Mouse (Mus musculus): Measurements from ENCODE around the gene Rcc1.

The Rcc1 gene

DNA sequence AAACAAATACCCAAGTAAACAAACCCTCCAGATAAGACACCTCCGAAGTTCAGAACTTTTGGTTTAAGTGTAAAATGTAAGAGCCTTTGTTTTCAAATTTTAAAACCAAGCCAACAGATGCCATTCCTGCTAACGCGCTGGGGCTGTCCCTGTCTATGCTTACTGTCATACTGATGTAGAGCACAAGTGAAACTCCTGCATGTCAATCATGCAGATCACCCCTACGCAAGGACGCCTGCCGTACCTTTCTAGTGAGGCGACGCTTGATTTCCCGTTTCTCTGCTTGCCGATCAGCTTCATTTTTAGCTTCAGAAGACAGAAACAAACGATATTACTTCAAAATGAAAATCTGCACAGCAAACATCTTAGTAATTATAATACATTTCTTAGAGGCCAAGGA lies 10.1 kb upstream of the Rcc1 start:
- in situ Hi-C loops (cut with MboI; ENCODE audit: low pct_unique_long_range_greater_than_20kb in 1 of 2, low sequenced_read_pairs in 2 of 2, unreplicated experiment in 1 of 2), result no loop called here

DNA sequence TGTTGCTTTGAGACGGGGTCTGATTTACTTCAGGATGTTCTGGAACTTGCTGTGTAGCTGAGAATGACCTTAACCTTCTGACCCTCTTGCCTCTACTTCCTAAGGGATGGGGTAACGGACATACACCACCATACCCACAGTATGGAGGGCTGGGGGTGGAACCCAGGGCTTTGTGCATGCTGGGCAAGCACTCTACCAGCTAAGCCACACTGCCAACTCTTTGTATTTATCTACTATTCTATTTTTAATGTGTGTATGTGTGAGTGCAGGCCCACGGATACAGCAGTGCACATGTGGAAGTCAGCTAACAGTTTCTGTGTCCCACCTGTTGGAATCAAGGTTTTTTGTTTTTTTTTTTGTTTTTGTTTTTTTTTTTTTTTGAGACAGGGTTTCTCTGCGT lies 6.1 kb upstream of the Rcc1 start:
- in situ Hi-C loops (cut with MboI; ENCODE audit: low pct_unique_long_range_greater_than_20kb in 1 of 2, low sequenced_read_pairs in 2 of 2, unreplicated experiment in 1 of 2), result no loop called here

DNA sequence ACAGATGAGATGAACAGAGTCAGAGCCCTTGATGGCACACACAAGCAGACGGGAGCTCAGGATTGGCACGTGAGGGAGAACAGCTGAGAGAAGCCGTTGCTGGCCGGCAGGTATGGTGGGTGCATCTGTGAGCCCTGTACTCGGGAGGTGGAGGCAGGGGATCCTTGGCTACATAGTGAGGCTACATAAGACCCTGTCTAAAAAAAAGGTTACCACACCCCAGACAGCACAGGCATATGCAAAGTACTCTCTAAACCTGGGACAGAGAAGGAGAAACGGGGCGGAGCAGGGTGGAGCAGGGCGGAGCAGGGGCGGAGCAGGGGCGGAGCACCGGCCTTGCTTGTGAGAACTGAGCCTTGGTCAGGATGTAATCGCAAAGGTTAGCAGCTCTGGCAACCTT lies 2.8 kb upstream of the Rcc1 start:
- in situ Hi-C loops (cut with MboI; ENCODE audit: low pct_unique_long_range_greater_than_20kb in 1 of 2, low sequenced_read_pairs in 2 of 2, unreplicated experiment in 1 of 2), result no loop called here

DNA sequence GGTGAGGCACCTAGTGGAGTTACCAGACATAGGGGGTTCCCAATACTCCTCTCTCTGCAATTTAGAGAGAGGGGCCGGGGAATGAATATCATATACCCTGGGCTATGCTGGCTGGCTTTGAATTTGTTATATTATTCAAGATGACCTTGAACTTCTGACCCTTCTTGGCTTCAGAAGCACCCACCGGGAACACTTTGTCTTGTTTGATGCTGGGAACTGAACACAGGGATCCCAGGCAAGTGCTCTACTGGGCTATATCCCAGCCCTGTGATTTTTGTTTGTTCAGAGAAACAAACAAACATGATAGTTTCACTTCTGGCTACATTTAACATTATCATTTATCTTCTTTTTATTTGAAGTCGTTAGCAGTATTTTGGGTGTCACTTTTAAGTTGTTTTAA lies 2.0 kb upstream of the Rcc1 start:
- in situ Hi-C loops (cut with MboI; ENCODE audit: low pct_unique_long_range_greater_than_20kb in 1 of 2, low sequenced_read_pairs in 2 of 2, unreplicated experiment in 1 of 2), result no loop called here

DNA sequence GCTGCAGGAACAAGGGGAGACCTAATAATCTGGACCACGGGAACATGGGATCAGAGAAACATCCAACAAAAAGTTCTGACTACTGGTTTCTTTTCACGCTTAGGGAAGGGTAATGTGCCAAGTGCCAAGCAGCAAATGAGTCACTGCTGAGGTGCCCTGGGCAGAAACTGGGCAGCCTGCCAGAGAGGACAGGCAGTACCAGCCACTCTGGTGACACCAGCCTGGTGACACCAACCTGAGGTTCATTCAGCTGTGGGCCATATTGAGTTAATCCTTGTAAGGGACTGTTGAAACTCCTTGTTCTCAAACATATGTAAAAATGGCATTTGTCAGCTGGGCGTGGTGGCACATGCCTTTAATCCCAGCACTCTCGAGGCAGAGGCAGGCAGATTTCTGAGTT lies 1.2 kb upstream of the Rcc1 start:
- in situ Hi-C loops (cut with MboI; ENCODE audit: low pct_unique_long_range_greater_than_20kb in 1 of 2, low sequenced_read_pairs in 2 of 2, unreplicated experiment in 1 of 2), result no loop called here

DNA sequence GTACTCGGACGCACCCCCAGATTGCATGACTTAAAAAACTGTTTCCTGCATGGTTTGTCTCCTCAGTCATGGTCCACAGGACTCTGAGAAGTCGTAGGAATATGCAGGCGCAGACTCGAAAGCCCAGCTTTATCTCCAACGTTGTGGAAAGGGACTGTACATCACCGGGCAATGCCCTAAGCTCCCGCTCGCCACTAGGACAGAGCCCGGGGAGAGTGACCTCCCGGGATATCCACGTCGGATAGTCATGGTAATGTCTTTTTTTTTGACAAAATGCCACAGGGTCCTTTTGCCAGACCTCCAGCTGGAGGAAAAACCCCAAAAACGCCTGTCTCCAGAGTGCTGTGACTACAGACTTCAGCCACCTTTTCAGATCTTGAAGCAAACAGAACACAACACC lies 666 bp downstream of the Rcc1 start:
- in situ Hi-C loops (cut with MboI; ENCODE audit: low pct_unique_long_range_greater_than_20kb in 1 of 2, low sequenced_read_pairs in 2 of 2, unreplicated experiment in 1 of 2), result no loop called here

DNA sequence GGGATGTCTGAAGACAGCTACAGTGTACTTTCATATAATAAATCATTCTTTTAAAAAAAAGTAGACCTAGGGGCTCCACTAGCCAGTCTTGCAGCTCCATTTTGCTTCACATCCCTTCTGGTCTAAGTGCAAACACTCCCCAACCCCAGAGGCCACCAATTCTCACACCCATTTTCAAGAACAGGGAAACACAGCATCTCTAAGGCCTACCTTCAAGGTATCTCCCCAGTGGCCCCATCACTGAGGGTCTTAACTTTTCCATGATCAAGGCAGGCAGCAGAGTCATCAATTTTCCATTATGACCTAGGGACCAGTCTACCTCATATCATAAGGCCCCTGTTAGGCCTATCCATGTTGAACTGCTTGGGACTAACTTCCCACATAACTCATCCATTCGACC lies 2.0 kb downstream of the Rcc1 start:
- in situ Hi-C loops (cut with MboI; ENCODE audit: low pct_unique_long_range_greater_than_20kb in 1 of 2, low sequenced_read_pairs in 2 of 2, unreplicated experiment in 1 of 2), result no loop called here

DNA sequence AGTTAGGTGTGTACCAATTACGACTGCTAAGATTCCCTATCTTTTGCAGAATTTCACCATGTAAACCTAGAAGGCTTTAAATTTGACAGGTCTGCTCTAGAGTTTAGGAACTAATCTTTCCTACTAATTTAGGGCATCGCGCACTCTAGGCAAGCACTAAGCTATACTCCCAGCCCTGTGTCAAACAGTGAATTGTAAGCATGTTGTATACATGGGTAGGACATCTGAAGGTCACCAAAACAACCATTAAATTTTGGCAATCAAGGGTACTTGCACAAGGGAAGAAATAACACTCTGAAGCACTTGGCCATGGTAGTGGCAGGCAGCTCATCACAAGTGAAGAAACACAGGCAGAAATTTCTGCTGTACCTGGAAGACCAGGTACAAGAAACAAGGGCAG lies 2.6 kb downstream of the Rcc1 start:
- in situ Hi-C loops (cut with MboI; ENCODE audit: low pct_unique_long_range_greater_than_20kb in 1 of 2, low sequenced_read_pairs in 2 of 2, unreplicated experiment in 1 of 2), result no loop called here

DNA sequence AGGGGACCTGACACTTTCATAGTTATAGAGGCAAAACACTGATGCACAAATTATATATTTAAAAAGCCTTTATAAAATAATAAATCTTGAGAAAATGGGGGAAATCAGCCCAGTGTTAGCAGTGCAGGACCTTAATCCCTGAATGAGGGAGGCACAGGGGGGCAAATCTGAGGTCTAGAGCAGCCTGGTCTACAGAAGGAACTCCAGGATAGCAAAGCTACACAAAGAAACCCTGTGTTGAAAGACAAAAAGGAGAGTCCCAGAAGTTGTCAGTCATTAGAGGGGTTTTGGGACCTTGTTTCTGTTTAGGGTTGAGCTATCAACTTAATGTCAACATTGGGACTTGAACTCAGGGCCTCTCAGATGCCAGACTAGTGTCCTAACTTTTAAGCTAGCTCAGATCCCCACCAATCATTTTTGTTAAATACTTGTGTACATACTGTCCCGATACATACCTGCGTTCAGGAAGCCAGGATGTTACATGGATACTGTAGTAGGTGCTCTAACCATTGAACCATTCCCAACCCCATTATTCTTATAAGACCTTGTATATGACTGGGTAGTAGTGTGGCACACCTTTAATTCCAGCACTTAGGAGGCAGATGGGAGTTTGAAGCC lies 3.2 kb downstream of the Rcc1 start:
- in situ Hi-C loops (cut with MboI; ENCODE audit: low pct_unique_long_range_greater_than_20kb in 1 of 2, low sequenced_read_pairs in 2 of 2, unreplicated experiment in 1 of 2), result no loop called here

DNA sequence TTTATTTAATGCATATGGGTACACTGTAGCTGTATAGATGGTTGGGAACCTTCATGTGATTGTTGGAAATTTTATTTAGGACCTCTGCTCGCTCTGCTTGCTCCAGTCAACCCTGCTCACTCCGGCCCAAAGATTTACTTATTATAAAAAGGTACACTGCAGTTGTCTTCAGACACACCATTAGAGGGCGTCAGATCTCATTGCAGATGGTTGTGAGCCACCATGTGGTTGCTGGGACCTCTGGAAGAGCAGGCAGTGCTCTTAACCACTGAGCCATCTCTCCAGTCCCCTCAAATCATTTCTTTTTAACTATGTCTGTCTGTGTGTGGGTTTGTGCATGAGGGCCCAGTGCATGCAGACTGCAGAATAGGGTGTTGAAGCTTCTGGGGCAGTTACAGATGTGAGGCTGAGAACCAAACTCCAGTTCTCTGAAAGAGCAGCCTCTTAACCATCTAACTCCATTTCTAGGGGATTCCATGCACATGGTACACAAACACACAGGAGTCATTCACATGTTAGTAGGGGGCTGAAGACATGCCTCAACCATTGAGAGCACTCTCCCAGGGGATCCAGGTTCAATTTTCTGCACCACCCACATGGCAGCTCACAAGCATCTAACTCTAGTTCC lies 3.8 kb downstream of the Rcc1 start:
- in situ Hi-C loops (cut with MboI; ENCODE audit: low pct_unique_long_range_greater_than_20kb in 1 of 2, low sequenced_read_pairs in 2 of 2, unreplicated experiment in 1 of 2), result no loop called here

DNA sequence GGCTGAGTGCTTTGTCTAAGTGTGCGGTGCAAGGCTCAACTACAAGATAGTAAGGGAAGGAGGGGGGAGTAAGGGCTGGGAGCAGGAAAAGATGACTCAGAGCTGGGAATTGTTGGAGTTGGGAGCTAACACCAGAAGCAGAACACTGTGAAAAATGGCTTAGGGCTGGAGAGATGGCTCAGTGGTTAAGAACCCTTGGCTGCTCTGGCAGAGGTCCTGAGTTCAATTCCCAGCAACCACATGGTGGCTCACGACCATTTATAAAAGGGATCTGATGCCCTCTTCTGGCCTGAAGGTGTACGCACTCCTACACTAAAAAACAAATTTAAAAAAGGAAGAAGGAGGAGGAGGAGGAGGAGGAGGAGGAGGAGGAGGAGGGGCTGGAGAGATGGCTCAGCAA lies 6.7 kb downstream of the Rcc1 start:
- in situ Hi-C loops (cut with MboI; ENCODE audit: low pct_unique_long_range_greater_than_20kb in 1 of 2, low sequenced_read_pairs in 2 of 2, unreplicated experiment in 1 of 2), result no loop called here

DNA sequence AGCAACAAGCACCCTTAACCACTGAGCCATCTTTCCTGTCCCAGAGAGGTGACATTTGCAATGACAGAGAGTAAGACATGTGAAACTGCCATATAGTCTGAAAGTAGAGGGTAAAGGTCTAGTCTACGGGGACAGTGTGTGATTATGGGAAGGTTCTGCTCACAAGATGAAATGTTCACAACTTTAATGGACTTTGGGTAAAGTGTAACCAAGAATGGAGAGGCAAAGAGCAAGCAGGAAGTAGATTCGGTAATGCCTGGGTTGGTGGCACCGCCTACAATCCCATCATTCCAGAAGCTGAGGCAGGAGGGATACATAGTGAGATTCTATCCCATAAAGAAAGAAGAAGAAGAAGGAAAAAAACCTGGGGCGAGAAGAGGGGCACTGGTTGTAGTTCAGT lies 7.1 kb downstream of the Rcc1 start:
- in situ Hi-C loops (cut with MboI; ENCODE audit: low pct_unique_long_range_greater_than_20kb in 1 of 2, low sequenced_read_pairs in 2 of 2, unreplicated experiment in 1 of 2), result no loop called here

DNA sequence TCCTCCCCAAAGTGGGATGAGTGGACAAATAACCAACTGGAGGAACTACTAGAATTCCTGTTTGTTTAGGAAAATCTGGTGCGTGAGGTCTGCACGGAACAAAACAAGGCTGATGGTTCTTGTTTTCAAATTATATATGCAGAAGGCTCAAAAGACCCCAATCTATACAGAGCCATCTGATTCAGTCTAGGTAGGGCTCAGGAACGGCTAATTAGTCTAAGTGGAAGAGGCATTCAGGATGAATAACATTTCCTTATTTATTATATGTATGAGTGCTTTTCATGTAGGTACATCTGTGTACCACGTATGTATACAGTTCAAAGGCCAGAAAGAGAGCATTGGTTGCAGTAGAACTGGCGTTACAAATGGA lies 7.6 kb downstream of the Rcc1 start:
- in situ Hi-C loops (cut with MboI; ENCODE audit: low pct_unique_long_range_greater_than_20kb in 1 of 2, low sequenced_read_pairs in 2 of 2, unreplicated experiment in 1 of 2), result no loop called here

DNA sequence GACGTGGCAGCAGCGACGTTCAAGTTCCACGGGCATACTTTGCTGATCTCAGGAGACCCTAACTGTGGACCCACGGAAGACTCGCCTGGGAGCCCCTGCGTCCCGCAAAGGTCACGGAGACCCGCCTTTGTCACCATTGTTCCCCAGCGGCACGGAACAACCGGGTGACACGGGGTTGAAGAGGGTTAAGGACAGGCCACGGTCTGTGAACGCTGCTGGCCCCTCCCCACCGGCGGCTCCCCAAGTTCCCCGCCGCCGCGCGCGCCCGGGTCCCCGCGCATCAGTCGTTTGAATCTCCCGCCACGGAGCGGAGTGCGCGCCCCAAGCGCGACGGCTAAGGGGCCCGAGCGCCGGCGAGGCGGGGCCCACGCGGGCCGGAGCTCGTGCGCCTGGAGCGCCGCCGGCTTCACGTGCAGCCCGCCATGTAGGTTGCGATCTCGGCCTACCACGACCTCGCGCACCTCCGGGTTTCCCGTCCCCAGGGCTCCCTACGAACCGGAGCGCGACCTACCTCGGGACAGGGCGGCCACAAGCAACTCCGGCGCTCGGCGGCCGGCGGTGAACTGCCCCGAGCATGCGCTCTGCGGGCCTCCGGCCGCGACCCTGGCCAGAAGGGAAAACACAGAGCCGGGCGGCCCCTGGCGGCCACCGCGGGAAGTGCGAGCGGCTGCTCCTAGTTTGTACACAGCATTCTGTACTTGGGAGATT lies 8.1 kb downstream of the Rcc1 start:
- in situ Hi-C loops (cut with MboI; ENCODE audit: low pct_unique_long_range_greater_than_20kb in 1 of 2, low sequenced_read_pairs in 2 of 2, unreplicated experiment in 1 of 2), result no loop called here

DNA sequence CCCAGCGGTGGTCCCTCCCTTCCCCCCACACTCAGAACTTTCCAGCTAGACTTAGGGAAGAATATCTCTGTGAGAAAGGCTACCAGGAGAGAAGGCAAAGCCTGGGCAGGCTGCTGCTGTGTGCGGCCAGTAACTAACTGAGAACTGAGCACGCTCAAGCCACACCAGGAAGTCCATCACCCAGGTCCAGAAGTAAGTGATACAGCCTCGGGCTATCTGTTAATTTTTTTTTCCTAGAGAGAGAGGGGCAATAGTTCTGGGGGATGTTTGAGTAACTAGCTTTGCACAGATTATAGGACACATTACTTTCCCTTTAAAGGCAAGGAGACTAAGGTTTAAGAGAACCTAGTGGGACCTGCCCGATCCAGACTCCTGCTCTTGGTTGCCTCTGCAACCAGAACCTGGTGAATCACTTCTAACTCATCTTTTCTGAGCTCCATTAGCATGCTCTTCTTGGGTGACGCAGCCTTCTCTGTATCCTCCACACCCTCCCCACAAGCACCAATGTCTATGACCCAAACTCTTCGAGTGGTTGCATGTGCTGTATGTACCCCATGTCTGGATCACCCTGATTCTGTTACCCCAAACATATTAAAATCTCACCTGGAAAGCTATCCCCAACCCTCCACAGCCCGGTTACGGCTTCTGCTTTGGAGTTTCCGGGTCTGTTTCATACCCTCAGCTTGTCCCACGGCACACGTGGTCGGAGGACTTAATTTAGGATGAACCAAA lies 8.8 kb downstream of the Rcc1 start:
- in situ Hi-C loops (cut with MboI; ENCODE audit: low pct_unique_long_range_greater_than_20kb in 1 of 2, low sequenced_read_pairs in 2 of 2, unreplicated experiment in 1 of 2), result no loop called here

DNA sequence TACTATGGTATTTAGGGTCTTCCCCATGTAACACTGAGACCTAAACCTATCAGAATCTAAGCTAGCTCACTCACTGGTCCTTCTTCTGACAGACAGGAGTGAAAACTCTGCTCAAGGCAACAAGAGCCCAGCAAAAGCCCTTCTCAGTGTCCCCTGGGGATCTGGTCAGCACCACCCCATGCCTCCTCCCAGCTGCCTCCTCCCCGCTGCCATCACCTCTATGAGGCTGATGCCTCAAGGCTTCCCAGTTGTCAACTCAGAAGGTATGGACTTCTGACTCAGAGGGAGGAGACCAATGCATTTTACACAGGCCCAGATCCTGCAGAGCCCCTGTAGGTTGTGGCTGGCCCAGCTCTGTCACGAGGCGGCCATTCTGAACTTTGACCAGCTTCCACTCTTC lies 12.0 kb downstream of the Rcc1 start:
- in situ Hi-C loops (cut with MboI; ENCODE audit: low pct_unique_long_range_greater_than_20kb in 1 of 2, low sequenced_read_pairs in 2 of 2, unreplicated experiment in 1 of 2), result no loop called here

DNA sequence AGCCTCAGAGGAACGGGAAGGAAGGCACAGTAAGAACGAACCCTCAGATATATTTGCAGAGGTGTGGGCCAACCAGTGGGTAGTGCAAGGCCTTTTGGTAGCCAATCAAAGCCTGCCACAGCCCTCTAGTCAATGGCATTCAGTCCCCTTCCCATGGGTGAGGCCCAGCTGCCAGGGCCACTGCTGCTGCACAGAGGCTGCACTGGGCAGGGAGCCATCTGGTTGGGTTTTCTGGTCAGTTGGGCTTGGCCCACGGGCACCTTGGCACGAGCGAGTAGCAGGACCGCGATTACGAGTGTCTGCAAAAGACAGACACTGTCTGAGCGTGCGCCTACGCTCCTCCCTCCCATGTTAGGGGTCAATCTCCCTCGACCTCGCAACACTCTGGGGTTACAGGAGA lies 14.5 kb downstream of the Rcc1 start:
- in situ Hi-C loops (cut with MboI; ENCODE audit: low pct_unique_long_range_greater_than_20kb in 1 of 2, low sequenced_read_pairs in 2 of 2, unreplicated experiment in 1 of 2), result no loop called here

DNA sequence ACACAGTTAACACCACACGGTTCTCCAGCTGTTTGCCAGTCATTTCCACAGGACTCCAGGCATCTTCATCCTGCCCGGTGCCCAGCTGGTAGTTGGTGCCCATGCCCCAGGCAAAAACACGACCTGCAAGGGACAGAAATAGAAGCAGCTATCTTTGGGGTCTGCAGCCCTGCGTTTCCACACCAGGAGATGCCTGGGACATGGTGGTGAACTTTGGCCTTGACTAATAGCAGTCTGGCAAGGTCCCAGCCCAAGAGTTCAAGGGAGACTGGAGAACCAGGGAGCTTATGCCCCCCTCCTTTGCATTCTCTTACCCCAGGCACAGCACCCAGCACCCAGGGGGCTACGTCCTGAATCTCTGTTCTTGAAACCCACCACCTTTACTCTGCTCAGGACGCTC lies 20.5 kb downstream of the Rcc1 start:
- in situ Hi-C loops (cut with MboI; ENCODE audit: low pct_unique_long_range_greater_than_20kb in 1 of 2, low sequenced_read_pairs in 2 of 2, unreplicated experiment in 1 of 2), result no loop called here

DNA sequence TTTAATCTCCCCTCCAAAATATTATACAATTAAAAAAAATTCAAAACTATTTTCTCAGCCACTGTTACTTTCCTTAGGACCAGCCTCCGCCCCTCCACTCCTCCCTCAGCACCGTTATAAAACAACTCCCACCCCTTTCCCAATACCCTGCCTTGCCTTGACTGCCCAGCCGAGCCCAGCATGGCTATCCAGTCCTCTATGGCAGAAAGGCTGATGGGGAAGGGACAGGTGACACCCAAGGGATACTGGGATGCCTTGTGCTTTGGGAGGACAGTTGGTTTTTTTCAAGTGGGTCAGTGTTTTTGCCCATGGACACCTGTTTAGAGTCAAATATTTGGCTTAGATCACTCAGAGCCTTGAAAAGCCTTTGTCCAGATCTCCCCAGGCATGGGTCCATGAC lies 21.4 kb downstream of the Rcc1 start:
- in situ Hi-C loops (cut with MboI; ENCODE audit: low pct_unique_long_range_greater_than_20kb in 1 of 2, low sequenced_read_pairs in 2 of 2, unreplicated experiment in 1 of 2), result no loop called here

All from mouse embryonic stem cell (cell line).